Mouse (Mus musculus): Measurements from ENCODE around the gene Abhd16a.

The Abhd16a gene

DNA sequence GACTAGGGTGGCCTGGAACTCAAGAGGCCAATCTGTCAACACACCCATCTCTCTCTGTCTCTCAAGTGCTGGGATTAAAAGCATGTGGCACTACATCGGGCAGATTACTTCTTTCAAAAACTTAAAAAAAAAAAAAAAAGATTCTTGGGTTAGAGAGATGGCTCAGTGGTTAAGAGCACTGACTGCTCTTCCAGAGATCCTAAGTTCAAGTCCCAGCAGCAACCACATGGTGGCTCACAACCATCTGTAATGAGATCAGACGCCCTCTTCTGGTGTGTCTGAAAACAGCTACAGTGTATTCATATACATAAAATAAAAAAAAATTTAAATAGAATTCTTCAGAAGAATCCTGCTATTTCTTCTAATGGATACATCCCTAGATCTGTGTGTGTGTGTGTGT, 912 bp upstream of the Abhd16a start:
- no peak for DNase-seq

DNA sequence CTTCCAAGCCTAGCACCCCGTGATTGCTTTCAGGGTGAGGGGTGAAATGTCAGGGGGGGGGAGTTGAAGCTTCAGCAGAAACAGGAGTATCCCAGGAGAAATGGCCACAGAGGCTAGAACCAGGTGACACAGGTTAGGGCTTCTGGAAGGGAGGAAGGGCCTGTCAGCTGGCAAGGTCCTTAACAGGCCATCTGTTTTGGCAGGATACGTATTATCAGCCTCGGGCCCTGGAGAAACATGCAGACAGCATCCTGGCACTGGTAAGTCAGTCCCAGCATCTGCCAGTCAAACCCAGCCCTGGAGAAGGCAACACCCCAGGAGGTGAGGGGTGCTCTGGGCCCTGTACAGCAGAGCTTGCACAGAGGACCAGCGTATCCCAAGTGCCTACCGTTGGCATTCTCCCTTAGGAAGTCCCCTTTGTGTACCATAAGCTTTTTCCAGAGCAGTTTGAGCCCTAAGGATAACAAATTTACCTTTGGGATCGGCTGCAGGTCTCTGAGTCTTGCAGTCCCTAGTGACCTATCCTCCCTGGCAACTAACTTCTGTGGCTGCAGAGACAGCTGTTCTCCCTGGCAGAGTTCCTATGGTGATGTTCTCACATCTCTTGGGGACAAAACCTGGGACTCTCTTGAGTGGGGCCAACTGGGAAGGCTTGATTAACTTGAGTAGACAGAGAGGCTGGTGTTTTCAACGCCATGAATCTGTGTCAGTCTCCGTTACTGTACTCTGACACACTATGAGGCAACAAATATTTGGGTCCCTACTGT, 1.3 kb downstream of the Abhd16a start:
- peak; percentile 33 for DNase-seq

DNA sequence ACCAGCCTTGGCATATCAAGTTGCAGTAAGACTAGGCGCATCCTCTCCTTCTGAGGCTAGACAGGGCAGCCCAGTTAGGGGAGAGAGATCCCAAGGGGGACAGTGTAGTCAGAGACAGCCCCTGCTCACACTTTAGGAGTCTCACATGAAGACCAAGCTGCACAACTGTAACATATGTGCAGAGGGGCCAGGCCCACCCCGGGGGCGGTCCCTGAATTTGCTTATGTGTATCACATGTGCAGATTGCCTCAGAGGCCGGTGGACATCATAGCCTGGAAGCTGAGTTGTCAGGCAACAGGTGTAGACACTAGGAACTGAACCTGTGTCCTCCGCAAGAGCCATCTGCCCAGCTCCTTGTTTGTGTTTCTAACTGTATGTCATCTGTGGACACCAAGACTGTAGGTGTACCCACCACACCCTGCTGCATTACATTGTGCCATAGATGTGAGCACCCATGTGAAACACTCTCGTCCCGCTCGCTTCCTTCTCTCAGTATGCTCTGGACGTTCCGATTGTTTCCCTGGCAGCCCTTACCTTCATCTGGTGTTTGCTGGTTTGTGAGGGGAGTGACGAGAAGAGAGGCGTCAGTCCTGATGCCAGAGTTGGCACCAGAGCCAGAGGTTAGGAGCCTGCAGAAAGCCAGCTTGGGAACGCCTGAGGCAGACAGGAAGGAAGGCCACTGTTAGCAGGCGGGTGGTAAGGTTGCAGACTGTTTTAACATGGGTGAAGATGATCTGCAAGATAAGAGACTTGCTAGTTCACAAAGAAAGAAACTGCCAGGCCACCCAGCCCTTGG, 3.5 kb downstream of the Abhd16a start:
- DNase-seq: peak; percentile 57

DNA sequence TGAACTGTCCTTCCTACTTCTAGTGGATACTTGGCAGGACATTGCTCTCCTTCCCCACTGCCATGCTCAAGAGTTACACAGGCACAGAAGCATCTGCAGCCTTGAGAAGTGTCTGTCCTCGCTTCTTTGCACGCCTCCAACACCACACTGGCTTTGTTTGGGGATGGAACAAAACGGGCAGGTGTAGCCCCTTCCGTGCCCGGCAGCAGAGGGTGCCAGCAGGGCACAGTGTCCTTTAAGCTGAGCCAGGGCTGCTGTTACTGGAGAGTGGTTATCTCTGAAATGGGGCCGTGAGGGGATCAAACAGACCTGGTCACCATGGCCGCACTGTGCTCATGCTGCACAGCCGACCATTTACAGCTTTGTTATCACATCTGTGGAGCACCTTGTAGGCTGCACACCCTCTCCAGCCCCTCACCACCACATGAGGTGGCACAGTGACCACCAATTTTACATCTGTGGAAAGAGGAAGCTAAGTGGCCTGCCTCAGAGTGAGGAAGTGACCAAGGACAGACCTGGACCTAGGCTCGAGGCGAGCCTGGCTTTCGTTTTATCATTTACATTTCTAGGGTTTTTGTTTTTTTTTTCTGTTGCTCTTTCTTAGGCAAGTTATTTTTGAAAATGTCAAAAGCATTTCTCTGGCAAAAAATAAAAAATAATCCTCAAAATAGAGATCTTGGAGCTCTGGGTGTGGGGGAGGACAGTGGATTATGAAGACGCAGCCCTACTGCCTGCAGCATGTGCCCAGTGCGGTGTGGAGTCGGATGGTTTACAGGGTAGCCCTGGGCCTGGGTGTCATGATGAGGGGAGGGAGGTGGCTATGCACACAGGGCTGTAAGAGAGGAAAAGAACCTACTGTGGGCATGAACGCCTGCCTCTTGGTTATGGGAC, 5.7 kb downstream of the Abhd16a start:
- no peak for DNase-seq

DNA sequence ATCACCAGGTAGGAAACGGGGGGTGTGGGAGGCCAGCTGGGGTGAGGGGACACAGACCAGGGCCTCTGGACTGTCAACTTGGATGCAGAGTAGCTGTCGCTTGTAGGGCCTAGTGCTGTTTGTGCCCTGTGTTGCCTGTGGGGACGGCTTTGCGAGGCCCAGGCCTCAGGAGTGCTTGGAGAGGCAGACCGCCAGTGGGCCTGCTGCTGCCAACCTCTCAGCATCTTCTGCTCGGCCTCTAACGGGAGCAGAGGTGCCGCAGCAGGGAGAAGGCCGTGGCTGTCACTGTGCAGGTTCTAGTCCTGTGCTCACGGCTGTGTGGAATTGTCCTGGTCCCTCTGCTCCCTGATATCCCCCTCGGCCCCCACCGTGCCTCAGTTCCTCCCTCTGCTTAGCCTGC, 7.5 kb downstream of the Abhd16a start:
- no peak for DNase-seq

- DNase-seq: peak; percentile 48
Measured at GRCm38 (mm10) chr17:35097164-35097655, 8.1 kb downstream of the Abhd16a start.

- no peak for DNase-seq
Measured at GRCm38 (mm10) chr17:35100196-35100765, 11.2 kb downstream of the Abhd16a start.

DNA sequence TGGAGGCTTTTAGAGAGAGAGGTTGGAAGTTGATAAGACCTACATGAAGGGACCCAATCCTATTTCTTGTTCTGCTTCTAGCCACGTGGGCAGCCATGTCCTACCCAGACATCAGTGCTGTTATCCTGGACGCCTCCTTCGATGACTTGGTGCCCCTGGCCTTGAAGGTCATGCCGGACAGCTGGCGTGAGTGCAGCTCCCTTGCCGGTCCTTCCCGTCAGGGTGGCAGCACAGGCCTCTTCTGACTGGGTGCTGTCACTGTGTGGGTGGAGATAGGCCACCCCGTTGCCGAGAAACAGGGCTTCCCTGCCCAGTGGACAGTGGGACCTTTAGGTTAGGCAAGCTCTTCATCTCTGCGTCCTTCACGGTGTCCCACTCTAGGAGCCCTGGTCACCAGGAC, 12.1 kb downstream of the Abhd16a start:
- no peak for DNase-seq

DNA sequence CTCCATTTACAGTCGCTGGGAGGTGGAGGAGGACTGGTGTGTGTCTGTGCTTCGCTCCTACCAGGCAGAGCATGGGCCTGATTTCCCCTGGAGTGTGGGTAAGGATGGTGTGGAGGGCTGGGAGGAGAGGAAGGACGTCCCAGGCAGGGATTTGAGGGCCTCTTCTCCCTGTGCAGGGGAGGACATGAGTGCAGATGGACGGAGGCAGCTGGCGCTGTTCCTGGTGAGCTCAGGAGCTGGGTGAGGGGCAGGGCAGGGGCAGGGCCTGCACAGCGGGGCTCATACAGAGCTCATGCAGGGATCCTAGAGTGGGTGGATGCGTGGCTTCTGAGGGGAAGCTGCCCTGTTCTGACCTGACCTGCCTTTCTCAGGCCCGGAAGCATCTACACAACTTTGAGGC, 13.2 kb downstream of the Abhd16a start:
- no peak for DNase-seq

DNA sequence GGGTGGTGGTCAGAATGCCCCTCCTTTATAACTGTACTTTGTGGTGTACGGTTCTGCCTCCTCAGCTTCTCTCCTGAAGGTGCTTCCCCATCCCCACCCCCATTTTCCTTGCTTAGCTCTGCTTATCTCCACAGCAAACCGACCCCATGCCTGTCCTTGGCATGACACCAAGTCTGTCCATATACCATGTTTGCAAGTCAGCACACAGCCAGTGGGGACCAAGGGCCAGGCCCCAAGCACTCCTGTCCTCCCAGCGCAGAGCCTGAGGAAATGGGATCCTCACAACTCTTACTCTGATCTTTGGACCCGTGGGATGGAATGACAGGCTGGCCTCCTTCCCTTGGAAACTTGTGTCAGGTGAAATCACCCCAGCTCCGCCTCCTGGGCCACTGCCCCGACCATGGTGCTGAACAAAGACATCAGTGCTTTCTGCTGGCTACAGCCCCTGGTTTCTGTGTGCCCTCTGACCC, 14.2 kb downstream of the Abhd16a start:
- DNase-seq: no peak

DNA sequence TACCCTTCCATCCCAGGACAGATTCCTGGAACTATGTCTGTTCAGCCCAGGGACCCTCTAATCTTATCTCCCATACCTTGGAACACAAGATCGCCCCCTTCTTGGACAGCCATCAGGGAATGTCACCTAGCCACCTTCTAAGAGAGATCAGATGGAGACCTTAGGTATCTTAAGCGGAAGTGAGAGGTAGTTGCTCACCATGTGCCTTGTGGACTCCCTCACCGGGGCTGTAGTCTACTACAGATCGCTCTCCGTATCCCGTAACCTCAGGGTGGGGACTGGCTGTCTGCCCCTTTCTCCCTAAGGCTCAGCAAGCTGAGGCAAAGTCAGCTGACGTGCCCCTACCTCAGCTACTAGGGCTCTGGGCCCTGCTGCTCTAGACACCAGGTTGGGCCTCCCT, 15.0 kb downstream of the Abhd16a start:
- no peak for DNase-seq

- no peak for DNase-seq
Measured at GRCm38 (mm10) chr17:35104754-35105153, 15.7 kb downstream of the Abhd16a start.

GRCm38 (mm10) chr17:35105740-35106389, 16.8 kb downstream of the Abhd16a start:
- peak; percentile 61 for DNase-seq

GRCm38 (mm10) chr17:35106522-35106921, 17.5 kb downstream of the Abhd16a start:
- no peak for DNase-seq

DNA sequence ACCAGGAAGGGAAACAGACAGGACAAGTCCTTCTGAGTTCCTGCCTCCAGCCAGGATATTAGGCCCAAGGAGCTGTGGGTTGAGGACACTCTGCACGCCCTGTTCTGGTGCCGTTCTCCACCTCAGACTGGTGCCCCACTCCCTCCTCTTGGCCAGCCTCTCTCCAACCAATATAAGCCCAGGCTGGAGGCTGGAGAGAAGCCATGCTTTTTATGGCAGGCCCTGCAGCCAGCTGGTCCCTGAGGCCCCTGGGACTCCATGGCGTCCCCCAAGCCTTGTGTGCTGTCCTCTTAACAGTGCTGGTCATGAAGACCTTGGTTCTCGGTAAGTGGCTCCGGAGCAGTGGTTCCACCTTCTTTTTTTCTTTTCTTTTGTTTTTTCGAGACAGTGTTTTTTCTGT, 19.0 kb downstream of the Abhd16a start, which contains the start of gene Ly6g5c:
Ly6g5c (plus strand) TSS at position 183 of the 400 bp plus-strand sequence.
- DNase-seq: no peak

DNA sequence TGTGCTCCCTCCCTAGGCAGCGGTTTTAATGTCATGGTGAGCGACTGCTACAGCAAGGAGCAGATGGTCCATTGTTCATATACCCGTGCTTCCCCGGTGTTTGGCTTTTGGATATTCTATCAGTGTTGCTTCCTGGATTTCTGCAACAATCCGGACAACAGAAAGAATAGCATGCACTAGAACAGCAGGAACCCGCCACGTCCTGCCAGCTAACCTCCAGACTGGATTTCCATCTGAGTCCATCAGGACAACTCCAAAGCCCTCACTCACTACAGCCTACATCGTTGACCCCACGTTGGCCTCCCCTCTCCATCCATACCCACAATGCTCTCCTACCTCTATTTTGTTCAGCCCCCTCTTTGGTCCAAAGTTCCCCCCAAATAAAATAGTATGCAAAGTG, 22.7 kb downstream of the Abhd16a start:
- no peak for DNase-seq

DNA sequence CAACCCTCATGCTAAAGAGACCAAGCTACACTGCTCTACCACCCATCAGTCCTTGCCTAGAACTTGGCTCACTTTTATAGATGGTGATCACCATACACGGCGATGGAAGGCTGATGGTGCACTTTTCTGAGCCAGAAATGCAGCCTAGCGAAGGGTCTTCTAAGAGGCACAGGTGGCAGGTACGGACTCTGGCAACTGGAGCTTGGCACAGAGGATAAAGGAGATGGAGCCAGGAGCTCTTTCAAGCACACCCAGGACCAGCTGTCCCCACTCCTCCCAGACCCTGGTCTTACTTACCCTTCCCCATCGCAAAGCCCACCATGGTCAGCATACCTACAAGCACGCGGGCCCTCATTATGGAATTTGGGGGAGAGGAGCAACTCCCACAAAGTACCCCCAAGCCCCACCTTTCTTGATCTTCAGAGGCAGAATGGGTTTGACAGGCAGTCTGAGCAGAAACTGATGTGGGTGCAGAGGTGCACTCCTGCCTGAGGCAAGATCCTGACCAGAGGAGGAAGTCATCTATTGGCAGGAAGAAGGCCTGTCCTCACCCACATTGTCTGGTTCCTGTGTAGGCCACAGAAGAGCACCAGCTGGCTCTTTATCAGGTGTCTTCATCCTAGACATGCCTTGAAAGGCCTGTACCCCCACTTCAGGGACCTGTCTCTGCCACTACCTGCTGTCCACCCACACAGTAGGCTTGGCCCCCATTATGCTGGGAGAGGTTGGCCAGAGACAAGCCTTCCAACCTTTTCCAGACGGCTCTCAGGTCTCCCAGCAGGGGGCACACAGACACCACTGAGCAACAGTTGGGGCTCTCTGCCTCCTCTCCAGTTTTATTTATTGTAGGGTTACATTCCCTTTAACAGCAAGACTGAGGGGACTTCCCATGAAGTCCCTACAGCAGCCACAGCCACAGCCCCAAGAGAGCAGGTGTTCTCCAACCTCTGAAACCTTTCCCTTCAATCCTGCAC, 26.3 kb downstream of the Abhd16a start, which contains the start of gene Ly6g5b:
Ly6g5b (minus strand) TSS at position 383 of the 974 bp plus-strand sequence.
- peak; percentile 43 for DNase-seq

- DNase-seq: peak; percentile 20
Measured at GRCm38 (mm10) chr17:35120745-35121142, 31.7 kb downstream of the Abhd16a start.

DNA sequence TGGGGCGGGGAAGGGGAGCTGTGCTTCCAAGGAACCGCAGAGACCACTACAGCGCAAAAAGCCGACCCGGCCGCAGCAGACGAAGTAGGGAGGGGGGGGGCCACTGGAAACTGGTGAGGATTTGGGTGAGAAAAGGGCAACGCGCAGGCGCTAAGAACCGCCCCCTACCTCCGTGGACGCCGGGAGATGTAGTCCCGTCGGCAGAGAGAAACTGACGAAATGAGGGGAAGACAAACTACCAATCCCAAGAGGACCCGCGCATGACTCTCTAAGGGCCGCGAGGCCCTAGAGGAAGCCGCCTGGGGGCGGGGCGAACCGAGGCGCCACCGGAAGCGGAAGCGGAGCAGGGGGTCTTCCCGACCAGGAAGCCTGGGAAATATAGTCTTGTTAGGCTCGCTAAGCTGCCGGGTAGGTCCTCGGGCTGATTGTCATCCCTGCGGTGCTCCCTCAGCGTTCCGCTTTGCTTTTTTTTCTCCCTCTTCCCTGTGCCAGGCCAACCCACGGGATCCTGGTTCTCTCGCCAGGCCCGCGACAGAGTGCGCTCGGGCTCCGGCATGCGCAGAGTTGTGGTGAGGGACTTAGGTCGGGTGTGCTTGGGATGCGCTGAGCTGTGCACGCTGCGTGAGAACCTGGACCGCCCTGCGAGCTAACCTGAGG, 32.2 kb downstream of the Abhd16a start, which contains the start of gene Gpank1:
Gpank1 (plus strand) TSS at position 313 of the 657 bp plus-strand sequence.
- DNase-seq: peak; percentile 99

GRCm38 (mm10) chr17:35121871-35122303, 32.8 kb downstream of the Abhd16a start, which contains the start of gene Csnk2b:
TSS of gene Csnk2b (minus strand) at chr17:35122053.
- DNase-seq: peak; percentile 60
